Mouse (Mus musculus) monocyte, adult 5-6 weeks (primary cell): ENCODE data around the gene Bzw2. TPM values are rescaled to one million over a fixed set of nuclear protein-coding genes. Genes with fewer than 3 reads are reported as not detected.

Source experiments
- ATAC-seq: fragments of 153-309, 156-312 bp; replicated peaks from 2 replicates; pipeline ENCODE4 v1.8.0; 2017; ENCODE audit warnings: mild to moderate bottlenecking; ENCODE audit not compliant: low TSS enrichment, insufficient number of reproducible peaks, severe bottlenecking, poor library complexity, low FRiP score
- total RNA-seq: library from RNA; stranded (forward); fragments of 200-1000, 200-491, 200-594 nt; gene quantifications from 3 replicates; pipeline ENCODE4 v1.2.3, GENCODE M21; 2017

Gene Bzw2
- total RNA-seq, 1 experiment from 2014 or later, result 24.8 TPM

DNA sequence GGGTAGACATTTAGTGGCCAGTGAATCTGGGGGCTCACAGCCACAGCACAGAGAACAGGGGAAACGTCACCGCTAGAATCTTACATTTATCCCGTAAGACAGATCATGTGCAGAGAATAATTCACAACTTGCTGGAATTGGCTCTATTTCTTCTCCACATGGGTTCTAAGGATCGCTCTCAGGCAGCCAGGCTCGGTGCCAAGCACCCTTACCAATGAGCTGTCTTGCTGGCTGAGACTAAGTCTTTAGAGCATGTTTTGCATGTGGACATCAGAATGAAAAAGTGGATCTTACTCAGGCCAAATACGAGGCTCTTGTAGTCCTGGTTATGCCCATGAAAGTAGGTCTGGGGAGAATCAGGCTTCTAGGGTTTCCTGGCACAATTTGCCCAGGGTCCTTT is 17.5 kb downstream of the Bzw2 start:
- ATAC-seq, result no peak

DNA sequence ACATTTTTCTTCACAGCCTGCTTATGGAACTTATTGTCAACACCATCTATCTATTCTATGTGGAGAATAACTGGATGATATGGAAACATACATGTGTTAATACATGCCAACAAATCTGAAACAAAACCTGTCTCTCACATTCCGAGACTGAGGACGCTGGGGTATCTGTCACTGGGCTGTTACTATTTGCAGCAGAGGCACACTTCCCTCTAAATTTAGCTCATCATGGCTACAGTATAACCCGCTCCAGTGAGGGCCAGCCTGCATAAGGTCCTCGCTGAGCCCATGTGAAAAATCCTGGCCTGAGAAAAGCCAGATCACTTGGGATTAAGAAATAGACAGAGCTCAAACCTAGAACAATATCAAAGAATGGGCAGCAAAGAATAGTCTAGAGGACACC is 20.7 kb downstream of the Bzw2 start:
- no peak for ATAC-seq

DNA sequence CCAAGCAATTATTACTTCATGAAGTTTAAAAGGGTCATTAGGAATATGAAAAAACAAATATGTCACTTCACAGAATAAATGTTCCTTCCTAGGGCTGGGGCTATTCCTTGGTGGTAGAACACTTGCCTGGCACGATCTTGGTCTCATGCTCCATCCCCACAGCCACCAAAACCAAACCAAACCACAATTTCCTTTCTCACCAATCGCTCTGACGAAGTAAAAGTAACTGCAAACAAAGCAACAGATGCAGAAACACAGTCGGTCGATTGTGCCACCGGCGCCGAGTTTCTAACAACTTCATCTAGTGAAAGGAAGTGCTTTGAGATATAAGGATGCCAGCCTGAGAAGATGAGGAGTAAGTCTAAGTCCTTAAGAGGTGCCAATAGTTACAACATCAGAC is 21.6 kb downstream of the Bzw2 start:
- ATAC-seq, result 0 out of 2 replicates have a peak, but pooled peaks have one; percentile 41

DNA sequence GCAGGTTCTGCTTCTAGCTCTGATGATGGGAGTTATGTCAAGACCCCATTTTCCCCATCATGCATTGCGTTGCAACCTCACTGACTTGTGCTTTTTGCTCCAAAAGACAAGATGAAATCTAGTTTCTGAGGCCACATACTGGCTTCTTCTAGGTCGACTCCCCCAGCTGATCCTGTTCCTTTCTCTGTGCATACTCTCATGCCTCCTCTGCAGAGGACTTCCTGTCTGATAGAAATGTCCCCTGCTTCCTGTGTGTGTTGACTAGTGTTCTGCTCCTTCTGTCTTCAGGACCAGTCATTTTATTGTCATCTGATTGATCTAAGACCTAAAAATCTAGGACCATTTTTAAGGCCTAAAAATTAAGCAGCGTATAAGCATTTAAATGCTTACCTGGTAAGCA is 22.5 kb downstream of the Bzw2 start:
- no peak for ATAC-seq

DNA sequence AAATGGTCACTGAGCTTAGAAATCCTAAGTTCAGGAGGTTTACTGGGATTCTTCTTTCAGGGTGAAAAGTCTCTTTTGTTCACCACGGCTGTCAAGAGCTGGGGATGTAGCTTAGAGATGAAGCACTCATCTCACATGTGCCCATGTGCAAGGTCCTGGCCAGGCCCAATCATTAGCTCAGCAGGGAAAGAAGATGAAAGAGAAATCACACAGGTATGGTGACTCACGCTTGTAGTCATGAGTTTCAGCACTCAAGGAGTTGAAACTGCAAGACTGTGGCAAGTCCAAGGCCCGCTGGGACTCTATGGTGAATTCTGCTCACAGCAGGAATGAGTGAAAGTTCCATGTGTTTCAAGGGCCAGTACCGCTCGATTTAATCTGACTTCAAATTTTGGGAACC is 23.8 kb downstream of the Bzw2 start:
- ATAC-seq, result no peak

DNA sequence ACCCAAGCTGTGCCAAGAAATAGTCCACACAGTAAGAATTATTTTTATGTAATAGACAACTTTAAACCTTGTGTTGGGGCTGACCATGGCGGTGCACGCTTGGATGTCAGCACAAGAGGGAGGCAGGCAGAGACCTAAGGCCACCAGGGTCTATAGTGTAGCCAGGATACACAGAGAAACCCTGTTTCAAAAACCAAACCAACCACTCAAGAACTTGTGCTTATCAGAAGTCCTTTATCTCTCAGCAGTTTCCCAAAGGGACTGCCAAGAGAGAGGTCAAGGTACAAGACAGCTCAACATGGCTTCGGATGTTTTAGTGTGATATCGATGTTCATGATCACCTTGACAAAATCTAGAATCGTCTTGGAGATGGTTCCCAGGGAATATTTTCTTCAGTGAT is 24.3 kb downstream of the Bzw2 start:
- no peak for ATAC-seq

DNA sequence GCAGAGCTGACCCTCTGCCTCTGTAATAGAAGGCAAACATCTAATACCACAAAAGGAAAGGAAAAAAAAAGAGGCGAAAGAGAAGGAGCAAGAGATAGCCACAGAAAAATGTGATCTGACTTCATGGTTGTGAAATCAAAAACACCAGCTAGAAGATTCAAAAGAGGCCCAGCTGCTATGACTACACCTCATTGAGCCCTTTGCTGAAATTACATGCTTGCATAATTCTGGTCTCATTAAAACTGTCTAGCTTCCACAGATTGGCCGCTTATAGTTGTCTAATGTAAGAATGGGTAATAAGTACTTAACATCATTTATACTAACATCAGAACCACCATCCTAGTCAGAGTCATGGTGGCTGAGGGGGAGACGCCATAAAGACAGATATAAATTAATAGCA is 25.2 kb downstream of the Bzw2 start:
- ATAC-seq, result no peak

DNA sequence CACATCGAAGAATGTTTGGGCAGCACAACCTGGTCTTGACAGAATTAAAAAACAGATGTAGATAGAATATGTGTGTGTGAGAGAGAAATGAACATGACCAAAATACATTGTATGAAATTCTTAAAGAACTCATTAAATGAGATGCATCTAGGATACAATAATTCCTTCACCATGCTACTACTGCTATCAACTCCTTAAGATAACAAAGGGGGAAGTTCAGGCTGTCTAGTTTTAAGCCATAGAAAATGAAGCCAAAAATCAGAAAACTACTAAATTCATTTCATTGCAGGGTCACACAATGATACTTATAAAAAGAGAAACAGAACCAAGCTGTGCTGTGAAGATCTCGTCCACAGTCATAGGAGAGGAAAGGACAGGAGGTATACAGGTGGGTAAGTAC is 25.6 kb downstream of the Bzw2 start:
- ATAC-seq, result no peak

DNA sequence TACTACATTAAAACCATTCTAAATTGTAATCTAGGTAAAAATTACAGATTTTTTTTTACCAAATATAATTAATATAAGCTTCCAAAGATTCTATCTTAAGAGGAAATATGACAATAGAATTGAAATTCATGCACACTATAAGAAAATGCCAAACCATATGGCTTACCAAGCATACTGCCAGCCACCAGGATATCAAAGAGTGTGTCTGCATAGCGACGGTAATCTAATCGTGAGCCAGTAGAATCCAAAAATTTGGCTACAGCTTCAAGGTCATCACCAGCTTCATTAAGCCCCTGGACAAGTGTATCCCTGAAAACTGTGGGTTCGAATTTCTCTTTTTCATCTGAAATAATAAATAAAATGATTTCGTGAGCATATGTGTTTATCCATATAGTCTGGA is 28.1 kb downstream of the Bzw2 start:
- ATAC-seq, result no peak

DNA sequence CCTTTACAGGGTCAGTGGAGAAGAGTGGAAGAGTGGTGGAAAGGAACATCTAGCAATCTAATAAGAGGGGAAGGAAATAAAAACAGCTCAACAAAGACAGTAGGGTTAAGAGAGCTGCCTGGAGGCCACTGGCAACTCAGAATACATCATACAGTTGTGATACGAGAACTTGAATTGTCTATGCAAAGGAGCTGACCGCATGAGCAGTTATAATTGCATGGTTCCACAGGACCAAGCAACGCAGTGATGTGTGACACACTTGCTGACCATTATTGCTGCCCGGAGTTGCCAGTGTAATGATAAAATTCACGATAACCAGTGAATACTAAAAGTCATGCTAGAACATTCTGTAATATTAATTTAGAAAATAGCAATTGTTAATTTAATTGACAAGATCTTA is 31.8 kb downstream of the Bzw2 start:
- no peak for ATAC-seq

DNA sequence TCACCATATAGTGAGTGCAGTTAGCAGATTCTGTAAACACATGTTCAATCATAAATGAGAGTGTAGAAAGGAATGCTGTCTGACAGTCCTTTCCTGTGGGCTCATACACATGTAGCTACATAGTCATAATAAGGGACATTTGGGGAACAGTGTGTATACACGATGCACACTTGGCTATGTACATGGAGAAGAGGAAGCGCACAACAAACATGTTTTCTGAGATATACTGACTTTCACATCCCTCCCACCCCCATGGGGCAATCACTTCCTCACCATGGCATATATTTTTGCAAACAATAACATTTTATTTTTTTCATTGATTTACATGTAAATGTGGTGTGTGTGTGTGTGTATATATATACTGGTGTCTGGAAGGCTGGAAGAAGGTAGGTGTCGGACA is 38.6 kb downstream of the Bzw2 start:
- peak; percentile 75 for ATAC-seq

DNA sequence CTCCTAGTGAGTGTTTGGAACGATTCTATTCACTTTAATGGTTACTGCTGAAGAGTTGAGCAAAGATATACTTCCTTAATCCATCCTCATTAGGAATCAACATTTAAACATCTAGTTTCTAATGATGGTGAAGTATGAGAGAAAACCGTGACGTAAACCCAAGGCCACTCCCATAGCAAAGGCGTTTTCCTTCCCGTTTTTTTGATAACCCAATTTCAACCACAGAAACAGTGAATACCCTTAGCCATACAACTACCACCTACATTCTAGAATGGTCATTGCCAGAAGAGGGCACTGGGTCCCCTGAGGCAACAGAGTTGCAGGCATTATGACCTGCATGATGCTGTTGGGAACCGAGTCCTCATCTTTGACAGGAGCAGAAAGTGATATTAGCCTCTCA is 40.7 kb downstream of the Bzw2 start:
- no peak; the same call in 1 of the 2 replicates for ATAC-seq

DNA sequence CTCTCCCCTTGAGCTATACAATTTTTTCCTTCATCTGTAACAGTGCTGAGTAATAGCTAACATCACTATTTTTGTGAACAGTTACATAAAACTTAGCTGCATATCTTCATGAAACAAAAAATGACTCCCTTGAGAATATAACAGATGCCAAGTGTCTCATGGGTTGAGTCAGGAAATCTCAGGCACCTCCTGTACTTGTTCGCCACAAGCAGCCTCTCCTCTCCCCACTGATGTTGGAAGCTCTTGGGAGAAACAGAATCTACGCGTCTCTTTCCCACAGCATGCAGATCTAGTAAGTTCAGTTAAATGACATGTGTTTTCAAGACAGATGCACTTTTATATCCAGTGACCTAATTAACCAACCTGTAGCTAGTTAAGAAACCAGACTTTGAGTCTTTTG is 45.8 kb downstream of the Bzw2 start:
- ATAC-seq, result no peak

DNA sequence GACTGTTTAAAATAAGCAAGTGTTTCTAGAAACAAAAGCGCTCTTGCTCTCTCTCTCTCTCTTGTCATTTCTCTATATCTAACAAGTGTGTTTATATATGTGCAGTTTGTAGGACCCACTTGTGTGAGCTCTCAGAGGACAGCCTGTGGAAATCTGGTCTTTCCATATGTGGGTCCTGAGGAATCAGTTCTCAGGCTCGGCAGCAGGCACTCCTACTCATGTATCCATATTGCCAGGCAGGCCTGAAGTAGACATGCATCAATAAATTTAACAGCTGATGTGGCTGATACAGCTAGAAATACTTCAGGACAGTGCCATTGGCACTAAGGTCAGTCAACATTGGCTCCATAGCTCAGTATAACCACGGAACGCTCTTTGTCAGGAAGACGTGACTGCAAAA is 46.8 kb downstream of the Bzw2 start:
- ATAC-seq, result no peak

DNA sequence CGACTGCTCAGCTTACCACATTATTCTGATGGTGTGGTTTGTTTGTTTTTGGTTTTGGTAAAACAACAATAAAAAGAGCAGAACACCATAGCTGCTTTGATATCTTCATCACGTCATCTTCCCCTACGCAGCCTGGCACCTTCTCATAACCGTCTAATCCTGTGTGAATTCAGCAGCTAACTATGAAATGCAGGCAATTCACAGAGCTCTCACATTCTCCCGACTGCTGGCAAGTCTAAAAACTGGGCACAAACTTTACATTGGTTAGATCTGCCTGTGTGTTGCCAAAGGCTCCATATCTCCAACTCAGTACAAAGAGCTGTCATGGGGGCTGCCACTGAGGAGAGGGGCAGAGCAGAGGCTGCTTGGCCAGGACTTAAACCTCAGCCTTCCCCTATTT is 47.4 kb downstream of the Bzw2 start:
- ATAC-seq, result no peak

DNA sequence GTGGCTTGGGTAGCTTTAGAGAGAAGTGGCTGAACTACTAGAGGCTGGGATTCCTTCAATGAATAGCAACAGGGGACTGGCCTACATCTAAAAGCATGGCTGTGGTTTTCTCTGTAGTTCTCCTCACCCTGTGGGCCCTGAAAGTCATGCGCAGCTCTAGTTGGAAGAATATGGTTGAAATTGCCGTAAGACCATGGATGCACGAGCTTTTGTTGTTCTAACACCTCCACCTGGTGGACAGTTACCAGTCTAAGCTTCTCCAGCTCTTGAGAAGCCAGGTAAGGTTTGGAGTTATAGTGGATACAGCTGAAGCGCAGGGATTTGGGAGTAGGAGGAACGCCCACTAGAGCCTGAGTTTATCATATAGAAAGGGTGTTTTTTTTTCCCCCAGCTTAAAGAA is 49.4 kb downstream of the Bzw2 start:
- ATAC-seq, result no peak

DNA sequence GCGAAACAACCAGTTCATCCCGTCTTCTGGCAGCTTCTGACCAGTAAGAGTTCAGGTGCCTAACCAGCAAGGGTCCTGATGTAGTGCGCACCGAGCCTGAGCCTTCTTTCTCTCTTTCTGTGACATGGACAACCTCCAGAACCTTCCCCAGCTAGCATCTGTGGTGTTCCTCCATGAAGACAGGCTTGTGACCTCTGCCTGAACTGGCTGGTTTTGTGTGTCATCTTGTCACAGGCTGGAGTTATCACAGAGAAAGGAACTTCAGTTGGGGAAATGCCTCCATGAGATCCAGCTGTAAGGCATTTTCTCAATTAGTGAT is 54.3 kb downstream of the Bzw2 start:
- ATAC-seq, result no peak

DNA sequence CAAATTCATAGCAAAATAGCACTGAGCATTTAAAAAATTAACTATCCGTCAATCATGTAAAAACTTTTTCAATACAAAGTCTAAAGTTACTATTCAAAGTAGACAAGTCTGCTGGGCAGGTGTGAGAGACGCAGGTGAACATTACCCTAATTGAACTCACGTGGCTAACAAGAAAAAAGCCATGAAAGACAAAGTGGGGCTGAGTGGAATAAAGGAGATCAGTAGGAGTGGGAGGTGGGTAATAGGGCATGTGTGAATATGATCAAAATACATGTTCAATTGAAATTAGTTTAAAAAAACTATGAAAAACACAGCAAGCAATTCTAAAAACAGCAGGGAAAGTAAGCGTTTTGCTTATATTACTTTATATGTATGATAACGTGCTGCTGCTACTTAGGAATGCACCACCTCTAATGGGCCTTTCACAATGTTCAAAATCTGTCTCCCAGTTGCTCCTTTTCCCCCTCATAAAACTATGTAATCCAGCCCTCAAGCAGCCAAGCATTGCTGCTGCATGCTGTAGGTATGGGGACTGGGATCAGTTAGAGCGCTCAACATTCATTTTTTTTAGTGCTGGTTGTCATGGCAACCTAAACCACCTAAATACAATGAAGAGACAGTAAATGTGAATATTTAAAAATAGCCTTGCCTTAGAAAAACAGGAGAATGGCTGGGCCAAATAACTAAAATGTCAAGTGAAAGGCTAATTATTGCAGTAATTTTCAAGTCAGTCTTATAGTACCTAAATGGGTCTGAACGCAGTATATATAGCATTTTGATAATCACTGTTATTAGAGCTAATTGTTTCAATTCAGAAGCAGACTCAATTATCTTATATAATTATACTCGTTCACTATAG is 54.9 kb downstream of the Bzw2 start:
- ATAC-seq, result no peak

DNA sequence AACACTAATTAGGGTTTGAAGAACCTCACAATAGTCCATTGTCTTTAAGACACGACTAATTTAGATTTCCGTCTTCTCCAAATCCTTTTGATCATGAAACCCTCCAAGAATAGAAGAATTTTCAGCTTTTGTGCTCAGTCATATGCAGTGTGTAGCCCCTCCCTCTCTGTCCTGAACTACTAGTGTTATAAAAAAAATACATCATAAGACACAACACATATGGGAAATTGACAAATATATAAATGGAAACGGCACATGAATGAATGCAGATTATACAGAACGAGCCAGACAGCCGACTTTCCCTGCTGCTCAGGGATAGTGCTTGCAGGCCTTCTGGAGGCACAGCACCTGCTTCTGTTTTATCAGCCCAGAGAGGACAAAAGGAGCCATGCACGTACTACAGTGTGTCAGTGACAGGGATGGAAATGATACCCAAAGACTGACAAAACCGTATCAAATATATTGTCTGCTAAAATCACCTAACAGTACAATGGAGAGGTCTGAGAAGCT is 62.5 kb downstream of the Bzw2 start:
- ATAC-seq, result no peak

DNA sequence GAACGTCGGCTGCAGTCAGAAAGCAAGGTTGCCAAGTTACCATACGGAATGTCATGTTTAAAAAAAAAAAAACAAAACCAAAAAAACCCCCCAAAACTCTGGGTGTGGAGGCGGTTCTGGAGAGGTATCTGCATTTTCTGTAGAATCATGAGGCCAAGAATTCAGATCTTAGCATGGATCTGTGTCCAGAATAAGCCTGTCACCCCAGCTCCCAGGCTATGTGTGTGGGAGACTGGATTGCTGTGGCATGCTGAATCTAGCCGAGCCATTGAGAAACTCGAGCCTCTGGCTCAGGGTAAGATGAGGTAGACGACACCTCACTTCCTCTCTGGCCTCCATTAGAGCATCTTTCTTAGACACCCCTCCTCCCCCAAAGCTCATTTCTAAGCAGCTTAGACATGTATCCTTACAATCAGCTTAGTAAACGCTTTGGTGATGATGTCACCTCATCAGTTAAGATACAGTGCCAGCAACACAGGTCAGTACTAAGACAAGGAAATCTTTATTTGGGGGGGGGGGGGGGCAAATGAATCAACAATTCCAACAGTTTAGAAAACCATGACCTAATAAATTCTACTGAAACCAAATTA is 64.7 kb downstream of the Bzw2 start:
- no peak for ATAC-seq
